Mouse (Mus musculus): ENCODE measurements at regions not wholly inside any gene's neighbourhood (a gene's known extent, or its start where the extent isn't known, plus 50 kb on each side); places are given as distances from the start of the nearest gene placed in this dataset.
A peak's percentile ranks its signal among the peaks of the same experiment; 100 is the strongest.

DNA sequence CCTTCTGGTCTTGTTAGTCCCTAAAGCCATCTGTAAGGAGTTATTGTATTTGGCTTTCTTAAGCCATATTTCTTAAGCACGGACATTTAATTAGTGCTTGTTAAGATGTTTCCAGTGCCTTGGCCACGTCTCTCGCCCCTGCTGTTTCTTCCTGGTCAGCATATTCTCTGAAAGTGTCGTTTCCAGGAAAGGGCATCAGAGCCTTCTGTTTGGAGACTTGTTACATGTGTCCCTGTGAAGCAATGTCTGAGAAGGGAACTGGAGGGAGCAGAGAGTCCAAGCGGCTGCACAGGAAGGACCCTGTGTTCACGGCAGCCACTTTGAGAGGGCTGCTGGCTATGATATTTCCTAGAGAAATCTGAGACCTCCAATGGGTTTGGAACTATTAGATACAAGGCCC, 320.7 kb downstream of the Mtx2 start:
- WGBS = 49% methylated on average over 6 of the region's 6 CpGs
- no peaks in the 10 kb centered on the region for H3K4me1 ChIP-seq (replicated peaks; ENCODE audit: control insufficient read depth, insufficient read depth, low read length)
- H3K9ac ChIP-seq (ENCODE audit: low read depth, low read length) = no peak overlapping the region
- no peaks in the 10 kb centered on the region for H3K9me3 ChIP-seq (ENCODE audit: control insufficient read depth)
- H3K27me3 ChIP-seq (replicated peaks; ENCODE audit: control insufficient read depth, insufficient read depth, low read length) = 0 out of 2 replicates have a peak, but pooled peaks cover 15% of the 10 kb centered on the region
- TF ChIP-seq CTCF (IDR thresholded peaks at IDR 0.05; ENCODE audit: low read depth) = no peak
- H3K36me3 ChIP-seq (ENCODE audit: control insufficient read depth, insufficient read depth) = no peaks in the 10 kb centered on the region
- no peak for ATAC-seq
- H3K27ac ChIP-seq (ENCODE audit: low read depth, low read length) = no peak overlapping the region
- no peak overlapping the region for H3K4me3 ChIP-seq (ENCODE audit: low read depth, low read length)
- H3K4me2 ChIP-seq (replicated peaks; ENCODE audit: low read depth) = no peak overlapping the region

DNA sequence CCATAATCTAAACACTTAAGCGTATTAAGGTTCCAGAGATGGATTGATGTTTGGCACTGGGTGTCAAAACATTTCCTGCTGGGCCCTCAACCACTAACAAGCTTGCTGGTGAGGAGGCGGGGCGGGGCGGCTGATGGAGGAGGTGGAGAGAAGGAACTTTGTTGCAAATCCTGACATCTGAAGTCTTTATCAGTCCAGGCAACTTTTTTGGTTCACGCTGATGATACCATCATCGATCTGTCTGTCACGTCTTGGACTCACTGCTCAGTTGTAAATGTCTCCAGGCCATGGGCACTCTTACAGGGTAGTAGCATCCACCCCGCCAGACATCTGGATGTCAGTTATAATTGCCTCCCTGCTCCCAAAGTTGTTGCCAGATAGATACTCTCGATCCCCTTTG, 321.8 kb downstream of the Mtx2 start:
- WGBS = 68% methylated on average over 9 of the region's 9 CpGs
- no peak overlapping the region for H3K27ac ChIP-seq (ENCODE audit: low read depth, low read length)
- no peaks in the 10 kb centered on the region for H3K4me1 ChIP-seq (replicated peaks; ENCODE audit: control insufficient read depth, insufficient read depth, low read length)
- H3K9ac ChIP-seq (ENCODE audit: low read depth, low read length) = no peak overlapping the region
- H3K36me3 ChIP-seq (ENCODE audit: control insufficient read depth, insufficient read depth) = no peaks in the 10 kb centered on the region
- H3K27me3 ChIP-seq (replicated peaks; ENCODE audit: control insufficient read depth, insufficient read depth, low read length) = 0 out of 2 replicates have a peak, but pooled peaks cover 11% of the 10 kb centered on the region
- ATAC-seq = no peak
- TF ChIP-seq CTCF (IDR thresholded peaks at IDR 0.05; ENCODE audit: low read depth) = no peak
- no peak overlapping the region for H3K4me3 ChIP-seq (ENCODE audit: low read depth, low read length)
- H3K4me2 ChIP-seq (replicated peaks; ENCODE audit: low read depth) = no peak overlapping the region
- no peaks in the 10 kb centered on the region for H3K9me3 ChIP-seq (ENCODE audit: control insufficient read depth)

DNA sequence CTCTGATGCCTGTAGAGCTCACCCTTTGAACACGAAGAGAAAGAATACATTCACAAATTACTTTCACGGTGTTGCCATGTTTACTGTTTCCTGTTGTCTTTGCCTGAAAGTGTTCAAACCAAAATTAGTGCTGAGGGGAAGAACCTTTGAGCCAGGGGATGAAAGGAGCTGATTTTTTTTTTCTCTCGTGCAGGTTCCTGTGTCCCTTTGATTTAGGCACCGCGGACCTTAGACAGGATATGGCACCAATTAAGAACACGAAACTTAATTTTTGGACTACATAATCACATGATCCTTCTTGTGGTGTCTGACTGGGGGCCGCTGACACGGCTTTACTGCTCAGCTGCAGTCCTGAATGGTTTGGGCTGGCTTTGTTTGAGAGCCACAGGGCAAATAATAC, 322.4 kb downstream of the Mtx2 start:
- 70% methylated on average over 8 of the region's 8 CpGs for WGBS
- Histone ChIP-seq H3K4me3 (ENCODE audit: low read depth, low read length) (no peak overlapping the region), H3K27ac (ENCODE audit: low read depth, low read length) (no peak overlapping the region), H3K9me3 (ENCODE audit: control insufficient read depth) (no peaks in the 10 kb centered on the region), H3K36me3 (ENCODE audit: control insufficient read depth, insufficient read depth) (no peaks in the 10 kb centered on the region), H3K9ac (ENCODE audit: low read depth, low read length) (no peak overlapping the region), H3K27me3 (replicated peaks; ENCODE audit: control insufficient read depth, insufficient read depth, low read length) (0 out of 2 replicates have a peak, but pooled peaks cover 8% of the 10 kb centered on the region), H3K4me1 (replicated peaks; ENCODE audit: control insufficient read depth, insufficient read depth, low read length) (no peaks in the 10 kb centered on the region), H3K4me2 (replicated peaks; ENCODE audit: low read depth) (no peak overlapping the region)
- ATAC-seq = no peak
- no peak for TF ChIP-seq CTCF (IDR thresholded peaks at IDR 0.05; ENCODE audit: low read depth)

DNA sequence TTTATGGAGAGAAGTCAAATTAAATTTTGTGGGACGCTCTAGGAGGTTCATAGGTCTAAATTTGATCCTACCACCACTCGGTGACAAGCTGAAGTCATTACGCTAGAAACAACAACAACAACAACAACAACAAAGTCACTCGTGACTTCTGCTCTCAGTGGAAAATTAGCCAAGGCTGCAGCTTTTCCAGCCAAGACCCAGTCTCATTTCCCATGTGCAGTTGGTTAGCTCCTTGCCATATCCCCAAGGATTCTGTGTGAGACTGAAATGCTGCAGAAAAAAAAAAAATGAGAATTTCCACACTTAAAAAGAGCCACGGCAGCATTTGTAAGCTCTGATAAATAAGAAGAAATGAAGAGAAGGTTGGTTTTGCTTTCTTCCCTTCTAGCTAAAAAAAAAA, 323.4 kb downstream of the Mtx2 start:
- Histone ChIP-seq H3K36me3 (ENCODE audit: control insufficient read depth, insufficient read depth) (no peaks in the 10 kb centered on the region), H3K4me2 (replicated peaks; ENCODE audit: low read depth) (no peak overlapping the region), H3K27me3 (replicated peaks; ENCODE audit: control insufficient read depth, insufficient read depth, low read length) (0 out of 2 replicates have a peak, but pooled peaks cover 3% of the 10 kb centered on the region), H3K4me3 (ENCODE audit: low read depth, low read length) (no peak overlapping the region), H3K4me1 (replicated peaks; ENCODE audit: control insufficient read depth, insufficient read depth, low read length) (no peaks in the 10 kb centered on the region), H3K27ac (ENCODE audit: low read depth, low read length) (no peak overlapping the region), H3K9me3 (ENCODE audit: control insufficient read depth) (no peaks in the 10 kb centered on the region), H3K9ac (ENCODE audit: low read depth, low read length) (no peak overlapping the region)
- whole genome bisulfite sequencing = 80% methylated on average over 5 of the region's 5 CpGs
- ATAC-seq = no peak
- no peak for TF ChIP-seq CTCF (IDR thresholded peaks at IDR 0.05; ENCODE audit: low read depth)

DNA sequence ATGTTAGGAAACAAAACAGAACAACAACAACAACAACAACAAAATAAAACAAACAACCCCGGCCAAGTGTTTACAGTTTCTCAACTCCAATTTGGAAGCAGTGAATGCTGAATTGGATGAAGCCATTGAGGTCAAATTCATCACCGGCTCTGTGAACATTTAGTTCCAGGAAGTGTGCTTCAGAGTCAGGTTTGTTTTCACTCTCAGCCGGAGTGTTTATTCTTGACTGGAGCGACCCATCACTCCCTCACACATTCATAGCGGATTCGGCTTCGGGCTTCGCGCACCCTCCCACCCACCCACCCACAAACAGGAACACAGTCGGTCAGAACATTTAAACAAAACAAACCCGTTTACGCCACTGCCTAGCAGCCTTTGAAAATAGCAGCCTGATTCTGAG, 324.0 kb downstream of the Mtx2 start:
- WGBS = 25% methylated on average over 12 of the region's 12 CpGs
- peak overlapping the region; percentile 35 for H3K4me2 ChIP-seq (replicated peaks; ENCODE audit: low read depth)
- no peaks in the 10 kb centered on the region for H3K36me3 ChIP-seq (ENCODE audit: control insufficient read depth, insufficient read depth)
- ATAC-seq = no peak
- TF ChIP-seq CTCF (IDR thresholded peaks at IDR 0.05; ENCODE audit: low read depth) = no peak
- H3K9ac ChIP-seq (ENCODE audit: low read depth, low read length) = no peak overlapping the region
- H3K27ac ChIP-seq (ENCODE audit: low read depth, low read length) = no peak overlapping the region
- 0 out of 2 replicates have a peak, but pooled peaks cover 3% of the 10 kb centered on the region for H3K27me3 ChIP-seq (replicated peaks; ENCODE audit: control insufficient read depth, insufficient read depth, low read length)
- H3K4me3 ChIP-seq (ENCODE audit: low read depth, low read length) = no peak overlapping the region
- H3K9me3 ChIP-seq (ENCODE audit: control insufficient read depth) = no peaks in the 10 kb centered on the region
- no peaks in the 10 kb centered on the region for H3K4me1 ChIP-seq (replicated peaks; ENCODE audit: control insufficient read depth, insufficient read depth, low read length)

DNA sequence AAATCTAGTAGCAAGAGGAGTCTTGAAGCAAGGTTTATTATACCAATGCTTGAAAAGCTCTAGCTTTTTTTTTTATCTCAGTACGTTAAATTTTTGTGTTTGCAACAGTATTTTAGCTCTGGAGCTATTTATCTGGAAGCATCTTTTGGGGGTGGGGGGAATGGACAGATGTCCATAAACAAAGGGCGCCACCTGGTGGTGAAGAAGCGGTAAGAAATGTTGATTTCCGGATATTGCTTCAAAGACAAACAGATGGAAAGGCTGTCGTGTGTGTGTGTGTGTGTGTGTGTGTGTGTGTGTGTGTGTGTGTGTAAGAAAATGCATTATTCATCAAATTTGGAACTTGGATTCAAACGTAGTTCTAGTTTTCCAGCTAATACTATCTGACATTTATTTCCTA, 325.4 kb downstream of the Mtx2 start:
- Histone ChIP-seq H3K4me3 (ENCODE audit: low read depth, low read length) (no peak overlapping the region), H3K4me2 (replicated peaks; ENCODE audit: low read depth) (no peak overlapping the region), H3K4me1 (replicated peaks; ENCODE audit: control insufficient read depth, insufficient read depth, low read length) (no peaks in the 10 kb centered on the region), H3K9ac (ENCODE audit: low read depth, low read length) (no peak overlapping the region), H3K27ac (ENCODE audit: low read depth, low read length) (no peak overlapping the region), H3K27me3 (replicated peaks; ENCODE audit: control insufficient read depth, insufficient read depth, low read length) (0 out of 2 replicates have a peak, but pooled peaks cover 3% of the 10 kb centered on the region), H3K36me3 (ENCODE audit: control insufficient read depth, insufficient read depth) (no peaks in the 10 kb centered on the region), H3K9me3 (ENCODE audit: control insufficient read depth) (no peaks in the 10 kb centered on the region)
- WGBS = 5% methylated on average over 6 of the region's 6 CpGs
- TF ChIP-seq CTCF (IDR thresholded peaks at IDR 0.05; ENCODE audit: low read depth) = peak; percentile 78
- ATAC-seq = no peak

DNA sequence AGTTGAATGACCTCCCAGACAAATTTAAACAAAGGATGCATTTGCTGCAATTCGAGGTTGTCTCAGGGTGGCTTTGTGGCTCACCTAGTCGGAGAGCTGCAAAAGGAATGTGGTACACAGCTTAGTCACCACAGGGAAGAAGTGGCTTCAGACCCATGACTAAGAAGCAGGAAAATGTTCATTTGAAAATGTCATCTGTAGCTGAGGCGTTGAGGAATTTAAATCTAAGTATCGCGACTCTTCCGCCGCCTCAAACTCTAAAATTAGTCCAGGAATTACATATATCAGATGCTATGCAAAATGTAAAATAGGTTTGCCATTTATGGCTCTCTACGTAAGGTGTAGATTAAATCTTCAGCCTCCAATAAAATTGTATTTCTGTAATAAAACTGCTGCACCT, 325.9 kb downstream of the Mtx2 start:
- H3K4me1 ChIP-seq (replicated peaks; ENCODE audit: control insufficient read depth, insufficient read depth, low read length) = no peaks in the 10 kb centered on the region
- 0 out of 2 replicates have a peak, but pooled peaks cover 3% of the 10 kb centered on the region for H3K27me3 ChIP-seq (replicated peaks; ENCODE audit: control insufficient read depth, insufficient read depth, low read length)
- no peak overlapping the region for H3K9ac ChIP-seq (ENCODE audit: low read depth, low read length)
- H3K4me3 ChIP-seq (ENCODE audit: low read depth, low read length) = no peak overlapping the region
- no peak for TF ChIP-seq CTCF (IDR thresholded peaks at IDR 0.05; ENCODE audit: low read depth)
- H3K9me3 ChIP-seq (ENCODE audit: control insufficient read depth) = no peaks in the 10 kb centered on the region
- no peak for ATAC-seq
- no peak overlapping the region for H3K4me2 ChIP-seq (replicated peaks; ENCODE audit: low read depth)
- H3K27ac ChIP-seq (ENCODE audit: low read depth, low read length) = no peak overlapping the region
- no peaks in the 10 kb centered on the region for H3K36me3 ChIP-seq (ENCODE audit: control insufficient read depth, insufficient read depth)
- WGBS = 86% methylated on average over 8 of the region's 8 CpGs

Data from intestine, postnatal 0 days (tissue).